Mouse (Mus musculus) forebrain, embryonic 14.5 days (tissue): ENCODE data around the gene Rora. TPM values are rescaled to one million over a fixed set of nuclear protein-coding genes. Genes with fewer than 3 reads are reported as not detected.

ENCODE experiments used
- ATAC-seq: fragments of 200-750 bp; cut with Nextera tagmentation; 2 replicates; pipeline ENCODE4 v1.8.0; 2017; ENCODE audit warnings: mild to moderate bottlenecking, moderate library complexity
- DNase-seq: peaks from one replicate; pipeline ENCODE4 v3.0.0-alpha.2; 2015; ENCODE audit warnings: low spot score
- H3K27ac ChIP-seq: fragments of 300-500 bp; sonication (generic); 2 replicates; pipeline ENCODE4 v1.5.1; 2014; ENCODE audit warnings: low read depth, mild to moderate bottlenecking, control low read depth, low read length, moderate library complexity
- H3K27me3 ChIP-seq: fragments of 300-500 bp; sonication (generic); replicated peaks from 2 replicates; pipeline ENCODE4 v1.6.1; 2014; ENCODE audit warnings: low read length, control low read depth, mixed read lengths; ENCODE audit not compliant: control insufficient read depth, insufficient read depth
- H3K36me3 ChIP-seq: fragments of 300-500 bp; sonication (generic); 2 replicates; pipeline ENCODE4 v1.6.1; 2014; ENCODE audit warnings: low read length, control low read depth; ENCODE audit not compliant: control insufficient read depth, insufficient read depth
- H3K4me1 ChIP-seq: fragments of 300-500 bp; sonication (generic); 2 replicates; pipeline ENCODE4 v1.6.1; 2014; ENCODE audit warnings: antibody characterized with exemption, low read length, control low read depth; ENCODE audit not compliant: control insufficient read depth, insufficient read depth
- H3K4me2 ChIP-seq: fragments of 300-500 bp; sonication (generic); 2 replicates; pipeline ENCODE4 v1.6.1; 2014; ENCODE audit warnings: mild to moderate bottlenecking, control low read depth, low read length
- H3K4me3 ChIP-seq: fragments of 300-500 bp; sonication (generic); 2 replicates; pipeline ENCODE4 v1.5.1; 2014; ENCODE audit warnings: low read depth, low read length, control low read depth
- H3K9ac ChIP-seq: fragments of 300-500 bp; sonication (generic); 2 replicates; pipeline ENCODE4 v1.6.1; 2014; ENCODE audit warnings: mild to moderate bottlenecking, low read length, control low read depth, moderate library complexity
- H3K9me3 ChIP-seq: fragments of 300-500 bp; sonication (generic); replicated peaks from 2 replicates; pipeline ENCODE4 v1.6.1; 2016; ENCODE audit warnings: low read length, control low read depth, mixed read lengths; ENCODE audit not compliant: control insufficient read depth
- WGBS: fragments of 180-500 bp; shearing (Covaris S2); extraction: QIAGEN DNeasy Blood & Tissue Kit; methylation state at CpG from one replicate; pipeline ENCODE4 v1.1.7; 2014; 5-methylcytosine and 5-hydroxymethylcytosine counted together
- polyA plus RNA-seq: library from polyadenylated mRNA; unstranded; fragments of >200 nt; fragmentation: Nextera tagmentation; extraction: Ambion mirVana; gene quantifications from 2 replicates; pipeline ENCODE4 v1.2.1, GENCODE M21; 2014

The Rora gene
- polyA plus RNA-seq, 1 experiment from 2014 or later = 15.2 TPM

- H3K9me3 ChIP-seq = no peaks in the 10 kb centered on the region
- H3K9ac ChIP-seq = no peak overlapping the region
- no peak overlapping the region for H3K27ac ChIP-seq
- no peaks in the 10 kb centered on the region for H3K4me1 ChIP-seq
- DNase-seq (no peak), ATAC-seq (no peak)
- H3K27me3 ChIP-seq = no peaks in the 10 kb centered on the region
- H3K4me3 ChIP-seq = no peak overlapping the region
- WGBS = 93% methylated on average over 10 of the region's 10 CpGs
- H3K4me2 ChIP-seq = no peak overlapping the region
- no peaks in the 10 kb centered on the region for H3K36me3 ChIP-seq
Measured at GRCm38 (mm10) chr9:69034301-69034871, 380.8 kb downstream of the Rora start.

GRCm38 (mm10) chr9:69035456-69035855 lies 381.9 kb downstream of the Rora start:
- Histone ChIP-seq H3K36me3 (no peaks in the 10 kb centered on the region), H3K9ac (no peak overlapping the region), H3K9me3 (no peaks in the 10 kb centered on the region), H3K4me1 (no peaks in the 10 kb centered on the region), H3K4me3 (no peak overlapping the region), H3K27ac (no peak overlapping the region), H3K4me2 (no peak overlapping the region), H3K27me3 (no peaks in the 10 kb centered on the region)
- no peak for ATAC-seq
- 86% methylated on average over 7 of the region's 7 CpGs for WGBS
- no peak for DNase-seq

- WGBS = 41% methylated on average over 3 of the region's 3 CpGs
Measured at GRCm38 (mm10) chr9:69036296-69036695, 382.7 kb downstream of the Rora start.

GRCm38 (mm10) chr9:69043920-69044613 lies 390.5 kb downstream of the Rora start:
- no peak for DNase-seq
- H3K9ac ChIP-seq = no peak overlapping the region
- WGBS = 92% methylated on average over 8 of the region's 8 CpGs
- H3K4me3 ChIP-seq = no peak overlapping the region
- H3K4me2 ChIP-seq = no peak overlapping the region
- no peaks in the 10 kb centered on the region for H3K36me3 ChIP-seq
- no peaks in the 10 kb centered on the region for H3K27me3 ChIP-seq
- no peak overlapping the region for H3K27ac ChIP-seq
- ATAC-seq = no peak
- H3K9me3 ChIP-seq = no peaks in the 10 kb centered on the region
- H3K4me1 ChIP-seq = no peaks in the 10 kb centered on the region

More at GRCm38 (mm10) chr9:69036296-69036695, 382.7 kb downstream of the Rora start:
- no peak overlapping the region for H3K9ac ChIP-seq
- H3K27me3 ChIP-seq = no peaks in the 10 kb centered on the region
- no peak overlapping the region for H3K4me2 ChIP-seq
- H3K4me1 ChIP-seq = no peaks in the 10 kb centered on the region
- DNase-seq = no peak
- H3K4me3 ChIP-seq = no peak overlapping the region
- no peak for ATAC-seq
- no peaks in the 10 kb centered on the region for H3K9me3 ChIP-seq
- no peaks in the 10 kb centered on the region for H3K36me3 ChIP-seq
- no peak overlapping the region for H3K27ac ChIP-seq

- no peaks in the 10 kb centered on the region for H3K27me3 ChIP-seq
- ATAC-seq (no peak), DNase-seq (no peak)
- H3K4me1 ChIP-seq = no peaks in the 10 kb centered on the region
- H3K9ac ChIP-seq = no peak overlapping the region
- H3K36me3 ChIP-seq = no peaks in the 10 kb centered on the region
- 90% methylated on average over 7 of the region's 7 CpGs for WGBS
- H3K9me3 ChIP-seq = no peaks in the 10 kb centered on the region
- no peak overlapping the region for H3K27ac ChIP-seq
- no peak overlapping the region for H3K4me2 ChIP-seq
- no peak overlapping the region for H3K4me3 ChIP-seq
Measured at GRCm38 (mm10) chr9:69044614-69045133, 391.1 kb downstream of the Rora start.

GRCm38 (mm10) chr9:69045908-69046307 lies 392.3 kb downstream of the Rora start:
- 86% methylated on average over 8 of the region's 8 CpGs for WGBS
- H3K9me3 ChIP-seq = no peaks in the 10 kb centered on the region
- H3K36me3 ChIP-seq = no peaks in the 10 kb centered on the region
- ATAC-seq = no peak
- no peak overlapping the region for H3K4me3 ChIP-seq
- DNase-seq = no peak
- no peak overlapping the region for H3K9ac ChIP-seq
- H3K4me1 ChIP-seq = no peaks in the 10 kb centered on the region
- H3K27ac ChIP-seq = no peak overlapping the region
- H3K4me2 ChIP-seq = no peak overlapping the region
- no peaks in the 10 kb centered on the region for H3K27me3 ChIP-seq

- Histone ChIP-seq H3K27ac (no peak overlapping the region), H3K9ac (no peak overlapping the region), H3K4me2 (no peak overlapping the region), H3K9me3 (no peaks in the 10 kb centered on the region), H3K4me3 (no peak overlapping the region), H3K4me1 (no peaks in the 10 kb centered on the region), H3K36me3 (no peaks in the 10 kb centered on the region), H3K27me3 (no peaks in the 10 kb centered on the region)
- DNase-seq = no peak
- 61% methylated on average over 8 of the region's 8 CpGs for WGBS
- no peak for ATAC-seq
Measured at GRCm38 (mm10) chr9:69050856-69051255, 397.3 kb downstream of the Rora start.

- Histone ChIP-seq H3K4me1 (no peaks in the 10 kb centered on the region), H3K36me3 (no peaks in the 10 kb centered on the region), H3K27ac (no peak overlapping the region), H3K4me3 (no peak overlapping the region), H3K4me2 (no peak overlapping the region), H3K9me3 (no peaks in the 10 kb centered on the region), H3K27me3 (no peaks in the 10 kb centered on the region), H3K9ac (no peak overlapping the region)
- WGBS = 86% methylated on average over 5 of the region's 5 CpGs
- DNase-seq = no peak
- ATAC-seq = no peak
Measured at GRCm38 (mm10) chr9:69051890-69052289, 398.3 kb downstream of the Rora start.

- WGBS = 95% methylated on average over 5 of the region's 5 CpGs
- DNase-seq = no peak
- Histone ChIP-seq H3K4me3 (no peak overlapping the region), H3K27ac (no peak overlapping the region), H3K9me3 (no peaks in the 10 kb centered on the region), H3K4me2 (no peak overlapping the region), H3K36me3 (no peaks in the 10 kb centered on the region), H3K9ac (no peak overlapping the region), H3K27me3 (no peaks in the 10 kb centered on the region), H3K4me1 (no peaks in the 10 kb centered on the region)
- ATAC-seq = no peak
Measured at GRCm38 (mm10) chr9:69055302-69055701, 401.7 kb downstream of the Rora start.
